Mouse (Mus musculus): ENCODE results near the gene Lrrc41. TPM values are rescaled to one million over a fixed set of nuclear protein-coding genes. Genes with fewer than 3 reads are reported as not detected.
A peak's percentile ranks its signal among the peaks of the same experiment; 100 is the strongest.

Lrrc41 gene
- polyA plus RNA-seq (2016; fragmentation: Nextera tagmentation; extraction: Ambion mirVana), result 67.9 and 73.8 TPM in 2 replicates

- Histone ChIP-seq H3K27me3 (ENCODE audit: low read depth, poor library complexity, severe bottlenecking) (no peaks in the 10 kb centered on the region), H3K4me3 (peak within 1 kb of the TSS; percentile 99), H3K36me3 (peaks cover 23% of the 10 kb centered on the region), H3K27ac (replicated peaks) (peak within 1 kb of the TSS; percentile 99), H3K4me1 (peaks cover 37% of the 10 kb centered on the region), H3K9me3 (replicated peaks) (no peaks in the 10 kb centered on the region)
- WGBS, result under 1% methylated on average over 55 of the region's 55 CpGs
- peak; percentile 95 for DNase-seq (ENCODE audit: low spot score)
These were observed at the start of gene Lrrc41, which contains the start of gene Uqcrh for GRCm38 (mm10) chr4:116074861-116075620. TSS of gene Lrrc41 (plus strand) at chr4:116075269. TSS of gene Uqcrh (minus strand) at chr4:116075071.

DNA sequence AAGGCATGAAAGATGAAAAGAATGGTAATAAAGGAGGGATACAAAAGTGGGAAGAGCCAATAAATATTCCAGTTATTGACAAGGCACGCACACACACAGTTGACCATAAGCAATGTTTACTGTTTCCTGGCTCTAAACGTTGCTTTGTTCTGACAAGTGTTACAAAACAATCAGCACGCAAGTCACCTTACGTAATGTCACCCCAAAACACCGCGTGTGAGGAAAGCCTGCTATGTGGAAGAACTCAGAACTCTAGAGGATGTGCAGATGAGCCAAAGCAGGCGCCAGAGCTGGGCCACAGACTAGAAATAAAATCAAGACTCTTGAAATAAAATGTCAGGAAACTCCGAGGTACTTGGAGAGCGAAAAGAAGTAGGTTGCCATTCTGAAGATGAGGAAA, 42.2 kb upstream of the Lrrc41 start:
- peaks cover 55% of the 10 kb centered on the region for H3K36me3 ChIP-seq
- DNase-seq (ENCODE audit: low spot score), result no peak
- H3K9me3 ChIP-seq (replicated peaks), result no peaks in the 10 kb centered on the region
- no peak overlapping the region for H3K4me3 ChIP-seq
- no peak overlapping the region for H3K27ac ChIP-seq (replicated peaks)
- no peaks in the 10 kb centered on the region for H3K27me3 ChIP-seq (ENCODE audit: low read depth, poor library complexity, severe bottlenecking)
- 90% methylated on average over 9 of the region's 9 CpGs for WGBS
- H3K4me1 ChIP-seq, result no peaks in the 10 kb centered on the region

- Histone ChIP-seq H3K27ac (replicated peaks) (no peak overlapping the region), H3K36me3 (peaks cover 55% of the 10 kb centered on the region), H3K27me3 (ENCODE audit: low read depth, poor library complexity, severe bottlenecking) (no peaks in the 10 kb centered on the region), H3K4me3 (no peak overlapping the region), H3K9me3 (replicated peaks) (no peaks in the 10 kb centered on the region), H3K4me1 (no peaks in the 10 kb centered on the region)
- WGBS, result 90% methylated on average over 5 of the region's 5 CpGs
- DNase-seq (ENCODE audit: low spot score), result no peak
These were observed 41.7 kb upstream of the Lrrc41 start for GRCm38 (mm10) chr4:116033374-116033773.

DNA sequence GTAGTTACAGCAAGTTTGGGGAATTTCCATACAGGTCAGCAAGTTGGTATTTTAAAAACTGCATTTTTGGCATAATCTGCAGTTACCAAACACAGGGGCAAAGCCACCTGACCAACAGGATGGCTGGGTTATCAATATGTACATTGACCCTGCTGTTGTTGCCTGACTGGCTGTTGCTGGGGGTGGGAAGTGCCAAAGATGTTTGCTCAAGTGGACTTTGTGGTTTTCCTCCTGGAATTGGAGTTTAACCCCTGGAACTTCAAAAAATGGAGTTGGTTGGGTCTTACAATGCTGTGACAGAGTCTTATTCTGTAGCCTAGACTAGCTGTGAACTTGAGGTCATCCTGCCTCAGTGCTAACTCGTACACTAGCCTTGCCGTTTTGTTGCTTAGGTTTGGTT, 34.6 kb upstream of the Lrrc41 start:
- Histone ChIP-seq H3K27me3 (ENCODE audit: low read depth, poor library complexity, severe bottlenecking) (no peaks in the 10 kb centered on the region), H3K36me3 (peaks cover 66% of the 10 kb centered on the region), H3K9me3 (replicated peaks) (no peaks in the 10 kb centered on the region), H3K27ac (replicated peaks) (no peak overlapping the region), H3K4me1 (no peaks in the 10 kb centered on the region), H3K4me3 (no peak overlapping the region)
- WGBS, result 89% methylated on average over 2 of the region's 2 CpGs
- DNase-seq (ENCODE audit: low spot score), result no peak

- H3K36me3 ChIP-seq, result peaks cover 61% of the 10 kb centered on the region
- H3K9me3 ChIP-seq (replicated peaks), result no peaks in the 10 kb centered on the region
- DNase-seq (ENCODE audit: low spot score), result no peak
- WGBS, result 80% methylated on average over 3 of the region's 3 CpGs
- no peak overlapping the region for H3K4me3 ChIP-seq
- H3K27ac ChIP-seq (replicated peaks), result no peak overlapping the region
- H3K27me3 ChIP-seq (ENCODE audit: low read depth, poor library complexity, severe bottlenecking), result no peaks in the 10 kb centered on the region
- H3K4me1 ChIP-seq, result no peaks in the 10 kb centered on the region
These were observed 32.9 kb upstream of the Lrrc41 start for GRCm38 (mm10) chr4:116042186-116042585.

- H3K4me3 ChIP-seq, result no peak overlapping the region
- 96% methylated on average over 2 of the region's 2 CpGs for whole genome bisulfite sequencing
- H3K4me1 ChIP-seq, result no peaks in the 10 kb centered on the region
- DNase-seq (ENCODE audit: low spot score), result no peak
- no peaks in the 10 kb centered on the region for H3K9me3 ChIP-seq (replicated peaks)
- H3K27me3 ChIP-seq (ENCODE audit: low read depth, poor library complexity, severe bottlenecking), result no peaks in the 10 kb centered on the region
- H3K27ac ChIP-seq (replicated peaks), result no peak overlapping the region
- H3K36me3 ChIP-seq, result peaks cover 48% of the 10 kb centered on the region
These were observed 28.5 kb upstream of the Lrrc41 start for GRCm38 (mm10) chr4:116046604-116047003.

GRCm38 (mm10) chr4:116047681-116048080, 27.4 kb upstream of the Lrrc41 start:
- H3K27me3 ChIP-seq (ENCODE audit: low read depth, poor library complexity, severe bottlenecking), result no peaks in the 10 kb centered on the region
- DNase-seq (ENCODE audit: low spot score), result no peak
- peaks cover 37% of the 10 kb centered on the region for H3K36me3 ChIP-seq
- no peak overlapping the region for H3K27ac ChIP-seq (replicated peaks)
- no peak overlapping the region for H3K4me3 ChIP-seq
- 91% methylated on average over 1 of the region's 1 CpGs for WGBS
- H3K4me1 ChIP-seq, result peaks cover 6% of the 10 kb centered on the region
- no peaks in the 10 kb centered on the region for H3K9me3 ChIP-seq (replicated peaks)

DNA sequence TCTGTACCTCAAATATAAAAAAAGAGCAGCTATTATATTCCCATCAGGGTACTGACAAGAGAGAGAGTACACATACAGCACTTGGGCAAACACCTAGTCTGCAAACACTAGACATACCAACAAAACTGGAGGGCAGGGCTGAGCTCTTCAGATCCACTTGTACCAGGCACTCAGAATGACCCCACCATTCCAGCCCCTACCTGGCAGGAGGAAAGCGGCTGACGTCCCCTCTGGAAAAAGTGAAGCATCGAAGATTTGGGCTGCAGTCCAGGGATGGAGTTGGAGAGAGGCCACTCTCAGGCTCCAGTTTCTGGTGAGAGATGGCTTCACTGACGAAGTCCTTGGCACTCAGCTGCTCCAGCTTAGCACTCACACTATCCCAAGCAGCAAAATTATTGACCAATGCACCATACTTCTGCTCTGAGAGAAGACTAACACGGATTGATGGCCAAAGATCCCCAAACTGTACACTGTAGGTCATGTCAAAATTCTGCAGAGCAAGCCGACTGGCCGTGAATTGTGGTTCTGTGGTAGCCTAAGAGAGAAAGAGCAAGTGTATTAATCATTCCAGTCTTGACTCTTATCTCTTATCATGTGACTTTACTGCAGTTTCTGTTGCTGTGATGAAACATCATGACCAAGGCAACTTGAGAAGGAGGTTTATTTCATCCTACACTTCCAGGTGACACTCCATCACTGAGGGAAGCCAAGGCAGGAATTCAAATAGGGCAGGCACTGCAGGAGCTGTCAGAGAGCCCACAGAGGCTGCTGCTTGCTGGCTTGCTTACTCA, 26.7 kb upstream of the Lrrc41 start:
- WGBS, result 83% methylated on average over 7 of the region's 7 CpGs
- no peaks in the 10 kb centered on the region for H3K27me3 ChIP-seq (ENCODE audit: low read depth, poor library complexity, severe bottlenecking)
- no peak overlapping the region for H3K27ac ChIP-seq (replicated peaks)
- H3K4me3 ChIP-seq, result no peak overlapping the region
- H3K9me3 ChIP-seq (replicated peaks), result no peaks in the 10 kb centered on the region
- no peak for DNase-seq (ENCODE audit: low spot score)
- H3K4me1 ChIP-seq, result peaks cover 13% of the 10 kb centered on the region
- H3K36me3 ChIP-seq, result peaks cover 30% of the 10 kb centered on the region

GRCm38 (mm10) chr4:116049211-116049610, 25.9 kb upstream of the Lrrc41 start:
- no peak for DNase-seq (ENCODE audit: low spot score)
- WGBS, result 85% methylated on average over 3 of the region's 3 CpGs
- no peak overlapping the region for H3K4me3 ChIP-seq
- H3K27ac ChIP-seq (replicated peaks), result no peak overlapping the region
- peaks cover 24% of the 10 kb centered on the region for H3K36me3 ChIP-seq
- peaks cover 18% of the 10 kb centered on the region for H3K4me1 ChIP-seq
- no peaks in the 10 kb centered on the region for H3K27me3 ChIP-seq (ENCODE audit: low read depth, poor library complexity, severe bottlenecking)
- no peaks in the 10 kb centered on the region for H3K9me3 ChIP-seq (replicated peaks)

GRCm38 (mm10) chr4:116052526-116053293, 22.4 kb upstream of the Lrrc41 start:
- WGBS, result 9% methylated on average over 22 of the region's 22 CpGs
- Histone ChIP-seq H3K4me1 (peaks cover 21% of the 10 kb centered on the region), H3K4me3 (peak overlapping the region; percentile 69), H3K27me3 (ENCODE audit: low read depth, poor library complexity, severe bottlenecking) (no peaks in the 10 kb centered on the region), H3K36me3 (peaks cover 7% of the 10 kb centered on the region), H3K27ac (replicated peaks) (peak overlapping the region; percentile 84), H3K9me3 (replicated peaks) (no peaks in the 10 kb centered on the region)
- DNase-seq (ENCODE audit: low spot score), result peak; percentile 52

GRCm38 (mm10) chr4:116053399-116053961, 21.6 kb upstream of the Lrrc41 start, which contains the start of gene Nsun4:
TSS of gene Nsun4 (minus strand) at chr4:116053876.
- Histone ChIP-seq H3K4me1 (peaks cover 21% of the 10 kb centered on the region), H3K27me3 (ENCODE audit: low read depth, poor library complexity, severe bottlenecking) (no peaks in the 10 kb centered on the region), H3K4me3 (peak within 1 kb of the TSS; percentile 69), H3K27ac (replicated peaks) (peak within 1 kb of the TSS; percentile 84), H3K36me3 (no peaks in the 10 kb centered on the region), H3K9me3 (replicated peaks) (no peaks in the 10 kb centered on the region)
- DNase-seq (ENCODE audit: low spot score), result peak; percentile 86
- under 1% methylated on average over 35 of the region's 35 CpGs for WGBS

GRCm38 (mm10) chr4:116057559-116057958, 17.5 kb upstream of the Lrrc41 start:
- Histone ChIP-seq H3K27me3 (ENCODE audit: low read depth, poor library complexity, severe bottlenecking) (no peaks in the 10 kb centered on the region), H3K4me3 (no peak overlapping the region), H3K36me3 (no peaks in the 10 kb centered on the region), H3K27ac (replicated peaks) (no peak overlapping the region), H3K4me1 (peaks cover 16% of the 10 kb centered on the region), H3K9me3 (replicated peaks) (no peaks in the 10 kb centered on the region)
- DNase-seq (ENCODE audit: low spot score), result no peak
- 0% methylated on average over 1 of the region's 1 CpGs for WGBS
